Mouse (Mus musculus): ENCODE results near the gene Prpf38a. TPM values are rescaled to one million over a fixed set of nuclear protein-coding genes. Genes with fewer than 3 reads are reported as not detected.

The Prpf38a gene
- polyA plus RNA-seq, 1 experiment from 2014 or later, result 99.9 TPM

DNA sequence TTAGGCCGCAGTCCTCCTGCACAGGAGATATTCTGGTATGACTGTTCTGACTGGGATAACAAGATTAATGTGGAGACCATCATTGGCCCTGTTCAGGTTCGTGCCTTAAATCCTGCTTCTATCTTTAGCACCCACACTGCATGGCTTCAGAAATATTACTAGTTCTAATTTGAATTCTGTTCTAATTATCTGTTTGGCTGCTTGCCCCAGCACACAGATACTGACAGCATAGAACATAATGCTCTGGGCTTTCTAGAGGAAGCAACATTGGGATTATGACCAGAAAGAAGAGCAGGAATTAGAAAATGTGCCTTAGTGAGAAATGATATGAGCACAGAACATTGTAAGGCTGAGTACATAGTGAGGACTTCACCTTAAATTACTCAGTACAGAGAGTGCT lies 14.2 kb upstream of the Prpf38a start:
- no peaks in the 10 kb centered on the region for H3K4me1 ChIP-seq
- H3K4me2 ChIP-seq (replicated peaks), result no peak overlapping the region
- no peak overlapping the region for H3K4me3 ChIP-seq
- H3K36me3 ChIP-seq, result no peaks in the 10 kb centered on the region
- H3K27me3 ChIP-seq, result no peaks in the 10 kb centered on the region
- H3K9ac ChIP-seq (replicated peaks), result no peak overlapping the region
- WGBS, result 87% methylated on average over 2 of the region's 2 CpGs
- no peak for ATAC-seq (replicated peaks)
- H3K9me3 ChIP-seq, result no peaks in the 10 kb centered on the region
- no peak overlapping the region for H3K27ac ChIP-seq (replicated peaks)

DNA sequence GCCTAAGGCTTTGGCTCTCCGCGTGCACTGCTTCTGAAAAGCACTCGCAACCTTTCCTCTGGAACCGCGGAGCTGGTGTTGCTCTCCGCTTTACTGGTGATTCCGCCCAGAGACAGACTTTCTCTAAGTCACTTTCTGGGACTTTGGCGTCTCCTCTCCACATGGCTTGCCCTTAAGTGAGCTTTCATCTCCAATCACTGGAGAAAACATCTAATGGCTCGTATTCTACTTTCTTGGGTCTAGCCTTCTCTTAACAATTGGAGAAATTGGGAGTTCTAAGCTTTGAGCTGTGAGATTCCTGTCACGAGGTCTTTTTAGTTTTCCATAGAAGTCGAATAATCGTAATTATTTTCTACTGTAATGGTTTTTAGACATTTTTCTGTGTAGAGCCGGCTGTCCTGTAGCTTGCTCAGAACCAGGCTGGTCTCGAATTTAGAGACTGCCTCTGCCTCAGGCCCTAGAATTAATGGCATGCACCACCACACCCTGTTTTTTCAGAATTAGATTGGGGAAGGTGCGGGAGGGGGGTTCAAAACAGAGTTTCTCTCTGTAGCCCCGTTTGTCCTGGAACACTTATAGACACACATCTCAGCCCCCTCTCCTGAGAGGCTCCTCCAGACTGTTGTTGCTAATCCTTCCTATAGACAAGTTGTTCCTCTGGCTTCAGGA lies 741 bp upstream of the Prpf38a start:
- peaks cover 29% of the 10 kb centered on the region for H3K4me1 ChIP-seq
- peak overlapping the region; percentile 70 for H3K4me3 ChIP-seq
- no peaks in the 10 kb centered on the region for H3K9me3 ChIP-seq
- under 1% methylated on average over 16 of the region's 16 CpGs for WGBS
- 0 out of 2 replicates have a peak, but pooled peaks have one; percentile 5 for ATAC-seq (replicated peaks)
- no peak overlapping the region for H3K27ac ChIP-seq (replicated peaks)
- H3K9ac ChIP-seq (replicated peaks), result peak overlapping the region; percentile 44
- no peaks in the 10 kb centered on the region for H3K27me3 ChIP-seq
- H3K4me2 ChIP-seq (replicated peaks), result peak overlapping the region; percentile 75
- H3K36me3 ChIP-seq, result peaks cover 10% of the 10 kb centered on the region

DNA sequence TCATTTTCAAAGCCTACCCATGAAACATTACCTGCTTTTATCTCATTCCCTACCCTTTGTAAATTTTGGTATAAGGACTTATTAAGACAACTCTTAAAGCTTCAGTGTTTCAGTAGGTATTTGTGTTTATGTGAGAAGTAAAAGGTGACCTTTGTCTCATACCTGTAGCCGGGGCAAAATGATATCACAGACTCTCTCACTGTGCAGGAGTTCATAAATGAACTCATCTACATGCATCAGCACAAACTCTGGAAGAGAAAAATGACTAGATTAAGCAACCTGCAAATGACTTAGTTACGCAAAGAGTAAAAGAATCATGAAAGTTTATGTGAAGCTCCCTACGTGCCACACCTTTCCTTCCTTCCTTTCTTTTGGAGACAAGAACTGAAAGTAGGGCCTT lies 6.5 kb downstream of the Prpf38a start:
- no peak overlapping the region for H3K4me3 ChIP-seq
- H3K27me3 ChIP-seq, result no peaks in the 10 kb centered on the region
- no peak for ATAC-seq (replicated peaks)
- no peak overlapping the region for H3K4me2 ChIP-seq (replicated peaks)
- no peaks in the 10 kb centered on the region for H3K9me3 ChIP-seq
- no peak overlapping the region for H3K9ac ChIP-seq (replicated peaks)
- H3K36me3 ChIP-seq, result peaks cover 63% of the 10 kb centered on the region
- H3K27ac ChIP-seq (replicated peaks), result no peak overlapping the region
- 97% methylated on average over 3 of the region's 3 CpGs for WGBS
- H3K4me1 ChIP-seq, result peaks cover 11% of the 10 kb centered on the region

DNA sequence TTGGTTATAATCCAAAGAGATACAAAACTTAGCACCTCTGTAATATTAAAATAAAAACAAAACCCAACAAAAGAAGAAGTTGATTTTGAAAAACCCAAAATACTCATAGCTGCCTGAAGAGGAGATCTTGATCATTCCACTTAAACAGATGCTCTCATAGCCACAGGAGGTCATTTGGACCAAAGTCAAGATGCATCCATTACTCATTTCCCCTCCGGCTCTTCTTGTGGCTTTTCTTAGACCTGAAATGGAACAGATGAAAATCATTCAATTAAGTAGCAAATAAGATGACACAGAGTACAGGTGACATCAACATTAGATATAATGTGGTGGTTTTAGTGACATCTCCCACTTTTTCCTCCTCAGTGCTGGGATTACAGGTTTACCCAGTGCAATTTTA lies 14.1 kb downstream of the Prpf38a start:
- no peaks in the 10 kb centered on the region for H3K4me1 ChIP-seq
- H3K4me3 ChIP-seq, result no peak overlapping the region
- no peak overlapping the region for H3K4me2 ChIP-seq (replicated peaks)
- ATAC-seq (replicated peaks), result no peak
- no peaks in the 10 kb centered on the region for H3K27me3 ChIP-seq
- 87% methylated on average over 1 of the region's 1 CpGs for WGBS
- H3K36me3 ChIP-seq, result peaks cover 78% of the 10 kb centered on the region
- no peak overlapping the region for H3K9ac ChIP-seq (replicated peaks)
- no peaks in the 10 kb centered on the region for H3K9me3 ChIP-seq
- no peak overlapping the region for H3K27ac ChIP-seq (replicated peaks)

DNA sequence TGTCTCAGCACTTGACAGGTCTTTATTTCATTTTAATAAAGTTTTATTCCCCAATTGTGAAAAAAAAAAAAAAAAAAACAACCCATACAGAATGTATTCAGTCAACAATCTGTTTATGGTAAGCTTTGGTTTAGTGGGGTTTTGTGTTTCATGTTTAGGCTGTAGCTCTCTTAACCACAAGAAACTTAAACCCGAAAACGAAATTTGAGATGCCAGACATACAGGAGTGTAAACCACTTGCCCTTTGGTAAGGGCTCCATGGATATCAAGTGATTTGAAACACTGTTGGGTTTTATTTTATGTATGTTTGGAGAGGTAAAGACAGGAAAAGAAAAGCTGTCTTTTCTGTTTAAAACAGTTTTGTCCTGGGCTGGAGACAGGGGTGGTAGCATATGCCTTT lies 39.4 kb downstream of the Prpf38a start:
- ATAC-seq (replicated peaks), result no peak
- no peak overlapping the region for H3K9ac ChIP-seq (replicated peaks)
- WGBS, result 92% methylated on average over 2 of the region's 2 CpGs
- H3K9me3 ChIP-seq, result no peaks in the 10 kb centered on the region
- no peak overlapping the region for H3K4me2 ChIP-seq (replicated peaks)
- no peaks in the 10 kb centered on the region for H3K27me3 ChIP-seq
- H3K27ac ChIP-seq (replicated peaks), result no peak overlapping the region
- no peak overlapping the region for H3K4me3 ChIP-seq
- H3K4me1 ChIP-seq, result no peaks in the 10 kb centered on the region
- peaks cover 24% of the 10 kb centered on the region for H3K36me3 ChIP-seq

Other genes with a start within 250 kb of the Prpf38a start
- 0.79 and 1.7 TPM in 2 replicates for gene Shisal2a, start 196.0 kb downstream of the Prpf38a start, polyA plus RNA-seq (2015; fragmentation: Nextera tagmentation; extraction: Ambion mirVana)
- 25.3 and 28.2 TPM in 2 replicates for gene Gpx7, start 172.4 kb downstream of the Prpf38a start, polyA plus RNA-seq (2015; fragmentation: Nextera tagmentation; extraction: Ambion mirVana)
- 75.7 and 77.1 TPM in 2 replicates for gene Tut4, start 119.9 kb downstream of the Prpf38a start, polyA plus RNA-seq (2015; fragmentation: Nextera tagmentation; extraction: Ambion mirVana)
- 2.8 and 3.1 TPM in 2 replicates for gene Orc1, start 87 bp upstream of the Prpf38a start, polyA plus RNA-seq (2015; fragmentation: Nextera tagmentation; extraction: Ambion mirVana)
- 21.6 and 21.8 TPM in 2 replicates for gene Cc2d1b, start 40.6 kb upstream of the Prpf38a start, polyA plus RNA-seq (2015; fragmentation: Nextera tagmentation; extraction: Ambion mirVana)
- gene 3110021N24Rik, start 140.3 kb upstream of the Prpf38a start, polyA plus RNA-seq (2015; fragmentation: Nextera tagmentation; extraction: Ambion mirVana), result 2.0 and 2.1 TPM in 2 replicates
- 6.1 and 6.6 TPM in 2 replicates for gene Zfyve9, start 201.5 kb upstream of the Prpf38a start, polyA plus RNA-seq (2015; fragmentation: Nextera tagmentation; extraction: Ambion mirVana)

All from forebrain, embryonic 15.5 days (tissue).